Mouse (Mus musculus) left cerebral cortex, postnatal 25 days (tissue): ENCODE data around the gene Nxf1. TPM values are rescaled to one million over a fixed set of nuclear protein-coding genes. Genes with fewer than 3 reads are reported as not detected.

ENCODE experiments used
- DNase-seq, 2 experiments: peaks; one replicate each; pipeline ENCODE4 v3.0.0; 2022; ENCODE audit warnings: low spot score in 2 of 2, mixed read lengths in 1 of 2
- intact Hi-C: fragments of 180-260 bp; cut with DNase I; formaldehyde crosslinking; loops from one replicate; pipeline ENCODE4 v1.15.1; 2025
- total RNA-seq, 2 experiments: library from RNA; stranded (reverse); gene quantifications; 2 replicates each; pipeline ENCODE4 v1.2.3; 2021

Nxf1 gene
- total RNA-seq, 2 experiments from 2014 or later: 87.4 to 92.0 TPM

- intact Hi-C loops: loop anchor here (5.0 kb wide), 2 partner anchors 62 to 82 kb away; partner anchors contain the start of genes Bscl2, Gng3 and Ttc9c
- DNase-seq: no peak
These were observed 1.2 kb upstream of the Nxf1 start for GRCm38 (mm10) chr19:8755652-8756051.

DNA sequence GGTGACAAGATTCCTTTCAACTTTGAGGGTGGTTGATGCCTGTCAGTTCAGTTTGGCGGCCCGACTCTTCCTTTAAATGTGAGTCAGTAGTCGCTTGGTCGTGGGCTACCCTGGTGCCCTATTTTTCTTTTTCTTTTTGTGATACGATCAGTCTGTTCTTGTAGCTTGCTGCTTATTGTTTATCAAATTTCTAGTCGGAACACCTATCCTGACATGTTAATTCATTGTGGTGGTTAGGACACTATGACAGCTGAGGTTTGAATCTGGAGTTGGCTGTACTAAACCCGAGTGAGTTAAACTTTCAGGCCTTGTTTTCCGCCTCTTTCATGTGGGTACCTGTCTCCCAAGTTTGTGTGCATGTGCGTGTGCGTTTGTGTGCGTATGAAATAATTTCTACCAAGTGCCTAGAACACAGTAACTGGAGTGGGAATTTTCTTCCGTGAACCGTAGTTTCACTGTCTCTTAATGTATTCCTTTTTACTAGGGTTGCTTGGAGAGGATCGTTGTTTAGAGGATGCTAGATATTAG lies 662 bp downstream of the Nxf1 start:
- no peak for DNase-seq
- intact Hi-C loops: loop anchor here (5.0 kb wide), 2 partner anchors 60 to 80 kb away; partner anchors contain the start of genes Bscl2, Gng3 and Ttc9c

- intact Hi-C loops: loop anchor here (5.0 kb wide), 2 partner anchors 58 to 78 kb away; partner anchors contain the start of genes Bscl2, Gng3 and Ttc9c
- DNase-seq: no peak
These were observed 2.0 kb downstream of the Nxf1 start for GRCm38 (mm10) chr19:8758899-8759298.

DNA sequence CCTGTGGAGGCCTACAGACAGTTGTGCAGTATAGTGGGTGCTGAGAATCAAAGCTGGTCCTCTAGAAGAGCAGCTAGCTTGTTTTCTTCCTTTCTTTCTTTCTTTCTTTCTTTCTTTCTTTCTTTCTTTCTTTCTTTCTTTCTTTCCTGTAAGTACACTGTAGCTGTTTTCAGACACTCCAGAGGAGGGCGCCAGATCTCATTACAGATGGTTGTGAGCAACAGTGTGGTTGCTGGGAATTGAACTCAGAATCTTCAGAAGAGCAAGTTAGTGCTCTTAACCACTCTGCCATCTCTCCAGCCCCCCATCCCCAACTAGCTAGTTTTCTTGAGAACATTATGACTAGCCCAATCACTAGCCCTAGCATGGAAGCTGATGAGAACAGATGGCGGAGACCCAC lies 3.9 kb downstream of the Nxf1 start:
- intact Hi-C loops: no loop called here
- no peak for DNase-seq

DNA sequence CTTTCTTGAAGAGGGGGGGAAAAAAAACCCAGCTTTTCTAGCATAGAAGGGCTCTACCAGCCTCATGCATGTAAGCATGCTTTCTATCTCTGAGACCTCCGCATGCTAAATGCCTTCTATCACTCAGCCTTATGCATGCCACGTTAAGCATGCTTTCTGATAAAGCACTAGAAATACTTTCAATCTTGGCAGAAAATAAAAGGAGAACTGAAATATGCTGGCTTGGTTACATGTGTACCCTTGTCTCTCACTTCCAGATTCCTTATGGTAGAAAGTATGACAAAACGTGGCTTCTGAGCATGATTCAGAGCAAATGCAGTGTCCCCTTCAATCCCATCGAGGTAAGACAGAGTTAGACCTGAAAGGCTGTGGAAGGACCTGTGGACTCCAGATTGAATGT lies 6.4 kb downstream of the Nxf1 start:
- intact Hi-C loops: no loop called here
- DNase-seq: no peak

- intact Hi-C loops: no loop called here
- no peak for DNase-seq
These were observed 8.7 kb downstream of the Nxf1 start for GRCm38 (mm10) chr19:8765562-8765961.

DNA sequence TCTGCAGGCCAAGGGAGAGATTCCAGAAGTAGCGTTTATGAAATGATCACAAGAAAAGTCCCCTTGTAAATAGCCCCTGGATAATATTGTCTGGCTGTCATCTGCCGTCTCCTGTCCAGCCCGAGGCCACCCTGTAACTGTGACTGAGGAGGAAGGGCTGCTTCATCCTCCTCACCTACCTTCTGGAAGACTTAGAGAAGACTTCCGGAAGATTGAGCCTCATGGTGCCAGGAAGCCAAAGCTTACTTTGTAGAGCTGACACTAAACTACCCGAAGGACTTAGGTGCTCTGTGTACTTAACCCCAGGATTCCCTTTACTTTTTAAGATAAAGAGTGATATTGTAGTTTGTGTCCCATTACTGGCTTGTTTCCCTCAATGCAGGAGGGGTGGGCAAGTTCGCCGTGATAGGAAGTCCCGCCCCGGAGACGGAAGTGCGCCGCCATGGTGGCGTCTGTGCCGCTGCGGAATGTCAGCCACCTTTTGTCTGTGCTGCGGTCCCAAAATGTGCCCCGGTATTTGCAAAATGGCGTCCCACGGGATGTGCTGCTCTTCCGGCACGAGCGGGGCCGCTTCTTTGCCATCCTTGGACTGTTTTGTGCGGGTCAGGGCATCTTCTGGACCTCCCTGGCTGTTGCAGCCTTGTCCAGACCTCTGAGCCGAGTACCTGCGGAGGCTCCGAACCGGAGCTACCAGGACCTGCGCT lies 13.8 kb downstream of the Nxf1 start, which contains the start of gene Tmem223:
Gene Tmem223, plus strand, starts transcription at position 430 of the 704 bp plus-strand sequence.
- DNase-seq: peak; percentile 81 to 85
- intact Hi-C loops: no loop called here

GRCm38 (mm10) chr19:8772996-8773395 lies 16.1 kb downstream of the Nxf1 start:
- no peak for DNase-seq
- intact Hi-C loops: no loop called here

- intact Hi-C loops: no loop called here
- no peak for DNase-seq
These were observed 16.5 kb downstream of the Nxf1 start for GRCm38 (mm10) chr19:8773409-8773808.

DNA sequence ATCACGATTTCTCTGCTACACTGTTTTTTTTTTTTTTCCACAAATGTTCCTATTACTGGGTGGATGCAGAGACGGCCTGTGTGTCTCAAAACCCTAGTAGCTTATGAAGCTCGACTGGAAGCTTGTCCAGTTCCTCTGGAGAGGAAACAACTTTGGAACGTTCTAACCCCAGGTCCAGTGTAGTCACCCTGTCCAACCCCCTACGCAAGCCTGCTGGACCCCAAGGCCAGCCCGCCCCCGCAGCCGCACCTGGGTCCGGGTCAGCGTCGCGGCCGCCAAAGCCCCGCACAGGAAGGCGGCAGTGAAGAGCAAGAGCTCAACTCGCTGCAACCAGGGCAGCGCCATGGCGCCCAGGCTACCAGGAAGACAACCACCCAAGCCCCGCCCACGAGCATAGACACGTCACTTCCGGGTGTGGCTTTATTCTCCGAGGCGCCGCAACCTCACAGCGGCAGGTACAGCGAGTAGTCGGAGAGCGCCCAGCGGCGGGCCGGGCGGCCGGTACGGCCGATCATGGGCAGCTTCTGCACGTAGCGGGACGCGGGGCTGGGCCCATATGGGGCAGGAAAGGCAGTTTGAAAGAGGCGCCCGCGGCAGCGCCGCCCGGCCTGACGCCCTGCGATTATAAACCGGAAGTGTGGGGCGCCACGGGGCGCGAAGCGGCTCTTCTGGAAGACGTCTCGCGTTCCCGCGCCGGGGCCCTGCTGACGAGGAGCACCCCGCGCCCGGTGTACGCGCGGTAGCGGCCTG lies 17.4 kb downstream of the Nxf1 start, which contains the start of gene Tmem179b:
Gene Tmem179b, minus strand, starts transcription at position 382 of the 750 bp plus-strand sequence.
- peak; percentile 97 for DNase-seq
- intact Hi-C loops: no loop called here

DNA sequence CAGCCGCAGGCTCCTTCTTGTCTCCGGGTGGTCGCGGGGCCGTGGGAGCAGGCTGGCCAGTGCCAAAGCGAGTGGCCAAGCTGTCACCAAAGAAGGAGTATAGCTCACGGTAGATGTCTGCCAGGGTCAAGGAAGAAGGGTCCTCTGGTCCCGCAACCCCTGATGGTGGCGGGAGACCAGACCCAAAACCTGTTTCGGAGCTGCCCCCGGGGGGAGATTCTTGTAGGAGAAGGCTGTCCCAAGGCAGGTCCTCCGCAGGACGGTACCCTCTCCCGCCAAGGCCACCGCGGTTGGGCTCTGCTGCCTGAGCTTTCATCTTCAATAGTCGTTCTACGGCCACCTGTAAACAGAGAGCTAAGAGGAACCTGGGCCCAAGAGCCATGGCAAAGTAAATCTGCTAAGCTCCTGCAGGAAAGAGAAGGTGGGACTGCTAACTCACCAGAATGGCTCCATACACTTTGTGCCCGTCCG lies 18.1 kb downstream of the Nxf1 start:
- intact Hi-C loops: no loop called here
- peak in 1 of 2 experiments; percentile 18 for DNase-seq

DNA sequence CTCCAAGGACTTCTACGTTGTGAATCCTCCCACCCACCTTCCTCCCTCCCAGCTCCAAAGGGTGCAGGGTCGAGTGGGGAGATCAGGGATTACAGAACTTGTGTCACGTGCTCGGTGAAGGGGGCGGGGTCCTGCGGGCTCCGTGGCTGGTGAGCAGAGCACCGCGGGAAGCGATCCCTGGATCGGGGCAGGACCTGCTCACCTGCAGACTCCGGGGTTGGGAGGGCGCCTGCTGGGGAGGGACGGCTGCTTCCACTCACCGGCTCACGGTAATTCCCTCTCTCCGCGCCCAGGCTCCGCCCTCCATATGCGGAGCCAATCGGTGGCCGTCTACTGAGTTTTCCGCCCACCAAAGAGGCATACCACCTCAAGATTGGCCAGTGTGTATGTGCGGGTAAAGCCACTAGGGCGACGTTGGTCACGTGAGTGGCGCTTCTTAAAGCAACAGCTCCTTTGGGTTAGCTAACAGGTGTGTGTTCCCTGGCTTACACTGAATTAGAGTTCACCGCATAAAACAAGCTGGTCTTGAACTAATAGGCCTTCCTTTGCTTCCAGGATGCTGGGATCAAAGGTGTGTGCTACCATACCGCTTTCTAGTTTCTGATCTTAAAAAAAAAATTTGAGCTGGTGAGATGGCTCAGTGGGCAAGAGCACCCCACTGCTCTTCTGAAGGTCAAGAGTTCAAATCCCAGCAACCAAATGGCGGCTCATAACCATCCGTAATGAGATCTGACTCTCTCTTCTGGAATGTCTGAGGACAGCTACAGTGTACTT lies 29.3 kb downstream of the Nxf1 start, which contains the start of gene Taf6l:
Gene Taf6l, minus strand, starts transcription at position 410 of the 774 bp plus-strand sequence.
- intact Hi-C loops: no loop called here
- DNase-seq: peak; percentile 93 to 98

GRCm38 (mm10) chr19:8788521-8788920 lies 31.6 kb downstream of the Nxf1 start:
- intact Hi-C loops: no loop called here
- DNase-seq: no peak

DNA sequence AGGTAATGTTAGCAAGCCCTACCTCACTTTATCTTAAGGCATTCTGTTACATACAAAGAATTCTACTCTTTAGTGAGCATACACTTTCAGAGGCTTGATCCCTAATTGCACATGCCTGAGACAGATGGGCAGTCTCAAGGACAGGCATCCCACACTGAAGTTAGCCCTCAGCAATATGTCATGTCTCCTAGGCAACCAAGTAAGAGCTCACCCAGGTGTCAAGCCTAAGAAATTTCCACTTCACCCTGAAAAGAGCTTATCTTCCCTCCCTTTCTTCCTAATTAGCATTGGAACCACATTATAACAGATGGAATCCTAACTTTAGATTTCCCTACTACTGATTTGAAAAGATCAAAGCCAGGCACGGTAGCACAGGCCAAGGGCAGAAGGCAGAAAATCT lies 32.3 kb downstream of the Nxf1 start:
- DNase-seq: peak in 1 of 2 experiments; percentile 60
- intact Hi-C loops: no loop called here

DNA sequence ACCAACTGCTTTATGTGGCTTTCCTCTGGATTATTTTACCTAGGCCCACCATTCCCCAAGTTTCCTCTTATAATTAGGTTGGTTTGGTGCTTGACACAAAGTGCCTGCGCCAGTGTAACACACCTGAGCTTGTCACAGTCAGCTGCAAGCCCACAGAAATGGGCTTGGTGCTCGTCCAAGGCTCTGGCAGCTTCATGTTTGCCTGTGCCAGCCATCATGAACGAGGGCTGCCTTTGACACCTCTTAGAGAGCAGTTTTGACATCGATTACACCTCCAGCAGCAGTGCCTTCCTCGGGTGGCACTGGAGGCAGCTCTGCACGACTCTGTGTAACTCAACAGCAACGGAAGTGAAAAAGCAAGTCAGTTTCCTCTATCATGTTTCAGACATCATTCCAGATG lies 33.3 kb downstream of the Nxf1 start:
- intact Hi-C loops: no loop called here
- DNase-seq: peak in 1 of 2 experiments; percentile 69

DNA sequence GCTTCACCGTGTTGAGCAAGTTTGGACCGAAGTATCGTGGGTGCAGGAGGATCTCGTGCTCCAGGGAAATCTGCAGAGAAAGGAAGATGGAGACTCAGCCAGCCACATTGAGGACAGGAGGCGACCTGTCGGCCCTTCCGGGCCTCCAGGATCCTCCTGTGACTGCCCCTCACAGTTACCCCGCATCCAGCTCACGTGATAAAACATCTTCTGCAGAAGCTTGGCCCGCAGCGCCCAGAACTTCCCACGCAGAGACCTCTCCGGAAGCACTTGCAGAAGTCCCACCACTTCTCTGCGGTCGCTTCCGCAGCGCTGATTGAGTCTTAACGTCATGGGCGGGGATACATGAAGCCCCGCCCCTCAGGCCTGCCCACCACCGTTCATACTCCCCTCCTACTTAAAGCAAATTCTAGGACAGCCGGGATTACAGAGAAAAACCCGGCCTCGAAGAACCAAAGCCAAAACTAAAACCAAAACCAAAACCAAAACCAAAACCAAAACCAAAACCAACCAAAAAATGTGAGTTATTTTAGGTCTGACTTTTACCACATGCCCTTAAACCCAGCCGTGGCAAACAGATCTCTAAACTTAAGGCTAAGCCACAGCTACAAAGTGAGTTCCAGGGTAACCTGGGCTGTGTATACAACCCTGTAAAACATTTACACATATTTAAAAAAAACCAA lies 41.5 kb downstream of the Nxf1 start, which contains the start of gene Polr2g:
Gene Polr2g, minus strand, starts transcription at position 314 of the 683 bp plus-strand sequence.
- intact Hi-C loops: loop anchor here (1.0 kb wide), 1 partner anchor 21 kb away; the partner anchor contains the start of gene Ttc9c
- peak; percentile 88 to 96 for DNase-seq

DNA sequence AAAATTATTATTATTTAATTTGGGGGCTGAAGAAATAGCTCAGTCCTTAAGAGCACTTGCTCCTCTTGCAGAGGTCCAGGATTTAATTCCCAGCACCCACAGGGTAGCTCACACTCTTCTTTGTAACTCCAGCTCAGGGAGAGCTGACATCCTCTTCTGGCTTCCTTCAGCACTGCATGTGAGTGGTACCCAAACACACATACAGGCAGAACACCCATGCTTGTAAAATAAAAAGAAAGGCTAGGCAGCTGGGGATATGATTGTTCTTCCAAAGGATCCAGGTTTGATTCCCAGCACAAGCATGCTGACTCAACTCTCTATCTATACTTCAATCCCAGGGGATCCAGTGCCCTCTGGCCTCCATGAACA lies 42.1 kb downstream of the Nxf1 start:
- intact Hi-C loops: loop anchor here (1.0 kb wide), 1 partner anchor 20 kb away; the partner anchor contains the start of gene Ttc9c
- no peak for DNase-seq

DNA sequence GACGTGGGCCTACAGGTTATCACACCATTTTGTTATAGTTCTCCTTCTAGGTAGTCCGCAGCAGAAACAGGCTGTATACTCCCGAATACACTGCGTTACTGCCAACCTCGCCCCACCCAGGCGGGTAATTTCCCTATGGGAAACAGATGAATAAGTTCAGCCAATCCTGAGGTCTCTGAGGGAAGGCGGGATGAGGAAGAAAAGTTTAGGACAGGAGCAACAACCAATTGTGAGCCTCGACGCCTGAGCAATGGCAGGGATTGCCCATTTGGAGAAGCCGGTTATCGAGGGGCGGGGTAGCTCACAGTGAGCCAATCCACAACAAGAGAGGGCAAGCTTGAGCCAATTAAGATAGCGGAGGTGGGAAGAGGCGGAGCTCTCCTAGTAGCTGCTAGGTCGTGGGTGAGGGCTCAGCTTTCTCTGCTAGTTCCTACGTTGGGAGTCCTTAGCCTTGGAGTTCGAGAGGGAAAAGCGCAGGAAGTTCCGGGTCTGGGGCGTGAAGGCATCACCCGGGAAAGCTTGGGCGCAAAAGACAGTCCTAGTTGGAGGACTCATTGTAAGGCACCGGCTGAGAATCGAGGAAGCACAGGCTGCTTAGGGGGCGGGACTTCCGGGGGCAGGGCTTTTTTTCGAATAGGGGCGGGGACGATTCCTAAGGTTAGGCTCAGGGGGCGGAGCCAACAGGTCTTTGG lies 45.4 kb downstream of the Nxf1 start, which contains the start of gene Zbtb3:
Gene Zbtb3, plus strand, starts transcription at position 426 of the 692 bp plus-strand sequence.
- intact Hi-C loops: loop anchor here (2.0 kb wide), 1 partner anchor 17 kb away; the partner anchor contains the start of gene Ttc9c
- DNase-seq: peak; percentile 96 to 99
